Mouse (Mus musculus): ENCODE data around the gene Ddx55.

Ddx55 gene

GRCm38 (mm10) chr5:124552558-124553307 is at the start of gene Ddx55:
Gene Ddx55 (plus strand): TSS chr5:124552864.
- peak; percentile 90 for DNase-seq

GRCm38 (mm10) chr5:124503742-124504141 is 48.9 kb upstream of the Ddx55 start:
- DNase-seq: peak; percentile 90

GRCm38 (mm10) chr5:124505235-124505634 is 47.4 kb upstream of the Ddx55 start:
- no peak for DNase-seq

- DNase-seq: no peak
Observed at GRCm38 (mm10) chr5:124506731-124507359, 45.8 kb upstream of the Ddx55 start.

GRCm38 (mm10) chr5:124509200-124509599 is 43.5 kb upstream of the Ddx55 start:
- DNase-seq: no peak

GRCm38 (mm10) chr5:124509742-124510237 is 42.9 kb upstream of the Ddx55 start:
- DNase-seq: no peak

GRCm38 (mm10) chr5:124510536-124511050 is 42.1 kb upstream of the Ddx55 start:
- no peak for DNase-seq

GRCm38 (mm10) chr5:124515789-124516188 is 36.9 kb upstream of the Ddx55 start:
- DNase-seq: no peak

GRCm38 (mm10) chr5:124518648-124519047 is 34.0 kb upstream of the Ddx55 start:
- peak; percentile 79 for DNase-seq

- DNase-seq: no peak
Observed at GRCm38 (mm10) chr5:124521588-124521987, 31.1 kb upstream of the Ddx55 start.

- DNase-seq: no peak
Observed at GRCm38 (mm10) chr5:124523032-124523431, 29.6 kb upstream of the Ddx55 start.

GRCm38 (mm10) chr5:124524943-124525342 is 27.7 kb upstream of the Ddx55 start:
- DNase-seq: peak; percentile 3

GRCm38 (mm10) chr5:124528351-124528750 is 24.3 kb upstream of the Ddx55 start:
- no peak for DNase-seq

- DNase-seq: no peak
Observed at GRCm38 (mm10) chr5:124528791-124529190, 23.9 kb upstream of the Ddx55 start.

GRCm38 (mm10) chr5:124529191-124529651 is 23.4 kb upstream of the Ddx55 start:
- DNase-seq: no peak

- no peak for DNase-seq
Observed at GRCm38 (mm10) chr5:124529697-124530096, 23.0 kb upstream of the Ddx55 start.

GRCm38 (mm10) chr5:124530655-124531582 is 21.7 kb upstream of the Ddx55 start, which contains the start of gene Rilpl1:
Gene Rilpl1 (minus strand): TSS chr5:124531391.
- DNase-seq: peak; percentile 84

- DNase-seq: no peak
Observed at GRCm38 (mm10) chr5:124531583-124531930, 21.1 kb upstream of the Ddx55 start.

GRCm38 (mm10) chr5:124532451-124532850 is 20.2 kb upstream of the Ddx55 start:
- DNase-seq: no peak

GRCm38 (mm10) chr5:124535016-124535415 is 17.6 kb upstream of the Ddx55 start:
- DNase-seq: no peak

GRCm38 (mm10) chr5:124536776-124537175 is 15.9 kb upstream of the Ddx55 start:
- DNase-seq: no peak

All from right cerebral cortex, postnatal 25 days (tissue).